Mouse (Mus musculus) embryo, embryonic 10.5 days (tissue): ENCODE results near the gene Col16a1.

Experiments
- DNase-seq: peaks from one replicate; pipeline ENCODE4 v3.0.0-alpha.2; 2015; ENCODE audit warnings: low spot score

The Col16a1 gene

DNA sequence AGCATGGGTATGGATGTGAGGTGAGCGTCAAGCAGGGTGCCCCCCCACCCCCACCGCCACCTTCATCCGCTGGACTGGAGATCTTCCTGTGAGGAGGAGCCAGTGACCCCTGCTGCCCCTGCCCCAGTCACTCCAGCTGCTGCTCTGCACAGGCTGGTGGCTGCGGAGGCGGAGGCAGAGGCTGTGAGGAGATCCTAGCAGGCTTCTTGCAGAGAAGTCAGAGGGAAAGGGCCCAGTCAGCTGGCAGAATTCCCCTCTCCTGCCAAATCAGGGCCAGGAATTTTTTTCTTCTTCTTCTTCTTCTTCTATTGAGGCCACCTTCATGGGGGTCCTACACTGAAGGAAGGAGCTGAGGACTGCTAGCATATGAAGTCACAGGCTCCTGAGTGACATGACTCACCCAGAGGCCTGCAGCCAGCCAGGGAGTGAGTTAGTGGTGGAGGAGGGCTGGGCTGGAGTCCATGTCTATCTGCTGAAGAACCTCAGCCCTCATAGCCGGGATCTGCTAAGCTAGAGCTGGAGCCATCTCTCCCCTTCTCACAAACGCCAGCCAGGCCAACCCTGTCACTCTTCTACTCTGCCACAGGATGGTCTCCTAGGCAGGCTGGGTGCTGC is 36.8 kb downstream of the Col16a1 start:
- no peak for DNase-seq

DNA sequence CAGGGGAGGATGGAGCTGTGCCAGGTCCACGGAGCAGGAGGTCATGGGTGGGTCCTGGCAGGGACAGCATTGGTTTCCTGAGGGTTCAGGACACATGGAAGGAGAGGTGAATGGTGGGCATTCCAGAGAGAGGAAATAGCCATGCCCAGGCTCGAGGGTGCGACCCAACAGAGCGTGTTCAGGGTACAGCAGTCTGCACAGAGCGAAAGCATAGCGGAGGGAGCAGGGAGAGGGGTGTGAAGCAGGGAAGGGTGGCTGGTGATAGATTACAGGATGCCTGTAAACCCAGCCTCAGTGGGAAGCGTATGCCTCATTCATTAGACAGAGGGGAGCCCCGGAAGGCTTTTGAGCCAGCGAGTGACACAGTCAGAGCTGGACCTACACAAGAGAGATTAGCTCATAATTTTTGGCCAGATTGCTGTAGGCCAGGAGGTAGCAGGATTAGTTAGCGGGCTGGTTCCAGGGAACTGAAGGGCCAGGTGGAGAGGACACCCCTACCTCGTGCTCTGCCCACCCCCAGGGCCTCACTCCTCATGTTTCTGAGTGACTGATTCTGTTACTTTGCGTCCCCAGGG is 37.7 kb downstream of the Col16a1 start:
- DNase-seq = no peak

DNA sequence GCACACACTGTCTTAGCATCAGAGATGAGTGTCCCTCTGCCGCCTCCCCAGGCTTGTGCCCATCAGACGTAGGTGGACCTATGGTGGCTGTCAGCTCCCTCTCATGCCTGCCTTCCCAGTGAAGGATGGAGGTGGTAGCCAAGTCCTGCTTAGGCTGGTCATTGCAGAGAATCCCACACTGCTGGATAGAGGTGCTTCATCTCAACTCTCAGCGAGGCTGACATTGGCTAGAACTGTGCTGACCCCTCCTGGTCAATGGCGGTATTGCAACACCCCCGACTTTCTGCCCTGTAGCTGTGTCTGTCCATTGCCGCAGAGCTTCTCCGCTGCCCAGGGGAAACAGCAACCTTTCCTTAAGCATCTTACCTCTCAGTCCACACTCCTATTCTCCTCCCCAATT is 39.7 kb downstream of the Col16a1 start:
- peak; percentile 95 for DNase-seq

DNA sequence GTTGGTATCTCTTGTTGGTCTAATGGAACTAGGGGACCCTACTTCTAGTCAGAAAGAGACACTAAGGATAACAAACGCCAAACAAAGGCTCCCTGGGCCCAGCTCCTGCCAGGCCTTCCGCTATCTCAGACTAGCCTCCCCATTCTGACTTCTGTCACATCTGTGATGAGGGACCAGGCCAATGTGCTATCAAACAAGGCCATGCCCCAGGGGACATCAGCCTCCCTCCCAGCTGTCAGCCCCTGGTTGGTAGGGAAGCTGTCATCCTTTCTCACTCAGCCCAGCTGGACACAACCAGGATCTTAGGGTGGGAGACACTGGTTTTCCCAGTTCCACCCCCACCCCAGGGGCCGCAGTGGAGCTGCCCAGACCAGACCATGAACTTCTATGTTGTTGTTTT is 47.5 kb downstream of the Col16a1 start:
- DNase-seq = no peak

DNA sequence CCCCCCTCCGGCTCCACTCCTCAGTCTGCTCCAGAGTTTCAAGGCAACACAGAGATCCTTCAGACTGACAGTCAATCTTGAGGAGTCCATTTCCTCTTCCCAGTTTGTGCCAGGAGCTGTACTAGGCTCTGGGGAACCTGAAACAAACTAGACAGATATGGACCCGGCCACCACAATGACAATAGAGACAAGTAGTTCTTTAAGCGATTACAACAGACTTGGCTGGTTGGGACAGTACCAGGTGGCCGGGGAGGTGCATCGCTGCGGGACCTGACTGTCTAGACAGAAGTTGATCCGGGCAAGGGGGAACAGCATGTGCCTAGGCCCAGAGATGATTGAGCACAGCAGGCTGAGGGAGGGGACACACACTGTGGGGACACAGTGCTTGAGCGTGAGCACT is 53.5 kb downstream of the Col16a1 start:
- DNase-seq = peak; percentile 17

DNA sequence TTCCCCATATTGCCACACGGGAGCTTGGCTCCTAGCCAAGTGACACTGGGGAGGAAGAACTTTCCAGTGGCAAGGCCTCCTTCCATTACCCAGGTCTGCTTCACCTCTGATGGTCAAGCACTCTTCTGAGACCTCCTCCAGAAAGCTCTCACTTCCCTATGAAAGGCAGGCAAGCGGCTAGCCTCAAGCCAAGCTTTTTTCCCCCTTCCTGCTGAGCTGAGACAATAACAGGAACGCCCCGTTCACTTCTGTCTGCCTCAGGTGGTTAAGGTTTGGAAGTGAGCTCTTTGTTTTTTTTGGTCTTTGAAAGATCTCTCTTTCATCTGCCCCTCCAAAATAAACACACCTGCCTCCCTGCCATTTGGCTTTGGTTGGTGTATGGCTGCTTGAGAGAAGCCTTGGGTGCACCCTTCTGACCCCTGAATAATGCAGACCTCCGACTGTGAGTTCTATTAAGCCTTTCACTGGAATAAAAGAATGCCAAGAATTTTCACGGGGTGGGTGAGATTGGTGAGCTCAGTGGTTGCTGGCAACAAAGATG is 54.5 kb downstream of the Col16a1 start, which contains the start of gene Pef1:
Gene Pef1, plus strand, starts transcription at position 448 of the 541 bp plus-strand sequence.
- DNase-seq = peak; percentile 29

DNA sequence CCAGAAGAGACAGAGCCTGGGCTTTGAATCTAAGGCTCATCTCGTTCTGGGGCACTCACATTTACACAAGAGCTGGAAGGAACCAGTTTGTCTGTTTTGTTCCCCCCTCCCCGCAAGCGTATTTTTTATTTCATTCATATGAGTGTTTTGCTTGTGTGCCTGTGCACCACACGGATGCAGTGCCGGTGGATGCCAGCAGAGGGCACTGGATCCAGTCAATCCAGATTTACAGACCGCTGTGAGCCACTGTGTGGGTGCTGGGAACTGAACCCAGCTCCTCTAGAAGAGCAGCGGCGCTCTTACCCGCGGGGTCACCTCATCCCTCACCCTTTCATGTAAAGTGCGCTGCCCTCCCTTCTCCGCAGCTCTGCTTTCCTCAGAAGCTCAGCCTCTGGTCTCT is 56.0 kb downstream of the Col16a1 start:
- no peak for DNase-seq

DNA sequence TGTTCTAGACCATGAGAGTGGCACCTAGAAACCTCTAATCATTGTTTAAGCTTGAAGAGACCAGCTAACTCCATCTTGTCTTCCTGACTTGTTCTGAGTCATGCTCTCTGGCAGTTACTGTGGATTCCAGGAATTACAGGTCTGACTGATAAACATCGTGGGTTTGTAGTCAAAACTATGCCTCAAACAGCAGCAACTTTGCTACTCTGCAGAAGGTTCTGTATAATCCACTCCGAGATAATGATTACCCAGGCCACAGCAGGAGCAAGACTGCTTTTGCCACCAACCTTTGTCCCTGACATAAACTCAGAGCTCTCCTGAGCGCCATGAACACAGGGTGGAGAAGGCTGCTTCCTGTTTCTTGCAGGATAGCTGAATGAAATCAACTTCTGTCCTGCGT is 56.9 kb downstream of the Col16a1 start:
- no peak for DNase-seq

DNA sequence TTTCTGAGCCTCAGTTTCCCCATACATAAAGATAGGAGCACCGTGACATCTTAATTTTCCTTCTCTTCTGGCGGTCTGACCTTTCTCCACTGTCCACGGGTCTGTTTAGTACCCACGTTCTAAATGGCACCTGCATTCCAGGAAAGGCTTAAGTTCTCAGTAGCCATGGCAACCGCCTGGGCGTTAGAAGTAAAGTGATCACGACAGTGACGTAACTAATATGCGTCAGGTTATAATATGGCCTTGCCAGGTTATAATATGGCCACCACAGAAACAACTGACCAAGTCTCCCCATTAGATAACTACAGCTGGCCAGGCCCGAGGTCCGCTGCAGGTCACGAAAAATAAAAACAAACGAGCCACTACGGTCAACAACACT is 59.4 kb downstream of the Col16a1 start:
- DNase-seq = no peak

DNA sequence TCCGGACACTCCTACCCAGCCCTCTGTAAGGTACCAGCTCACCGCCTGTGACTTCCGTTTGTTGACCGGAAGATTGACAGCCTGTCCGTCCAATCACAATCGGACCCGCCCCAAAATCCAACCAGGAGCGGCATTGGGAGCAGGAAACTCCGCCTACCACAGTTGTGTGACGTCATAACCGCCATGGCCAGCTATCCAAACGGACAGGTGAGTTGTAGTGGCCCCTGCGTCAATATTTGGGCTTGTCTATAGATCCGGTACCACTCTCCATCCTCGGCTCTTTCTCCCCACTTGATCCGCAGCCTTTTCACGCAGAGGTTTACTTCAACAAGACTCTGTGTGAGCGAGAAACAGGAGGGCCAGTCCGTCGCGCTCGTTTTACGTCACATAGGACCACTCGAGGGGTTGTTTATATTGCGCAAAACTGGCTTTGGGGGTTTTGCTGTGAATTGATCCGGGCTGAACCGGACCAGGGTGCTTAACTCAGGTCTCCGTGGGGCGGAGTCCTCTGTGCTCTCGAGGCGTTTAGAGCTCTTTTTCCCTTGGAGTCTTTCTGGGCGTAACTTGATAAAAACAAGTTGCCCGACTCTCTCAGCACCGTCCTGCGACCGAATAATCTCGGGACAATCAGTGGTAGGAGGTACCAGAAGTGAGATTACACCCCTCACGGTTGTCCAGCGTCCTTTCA is 59.9 kb downstream of the Col16a1 start:
- DNase-seq = peak; percentile 100

GRCm38 (mm10) chr4:130108929-130109328 is 61.3 kb downstream of the Col16a1 start:
- DNase-seq = no peak

DNA sequence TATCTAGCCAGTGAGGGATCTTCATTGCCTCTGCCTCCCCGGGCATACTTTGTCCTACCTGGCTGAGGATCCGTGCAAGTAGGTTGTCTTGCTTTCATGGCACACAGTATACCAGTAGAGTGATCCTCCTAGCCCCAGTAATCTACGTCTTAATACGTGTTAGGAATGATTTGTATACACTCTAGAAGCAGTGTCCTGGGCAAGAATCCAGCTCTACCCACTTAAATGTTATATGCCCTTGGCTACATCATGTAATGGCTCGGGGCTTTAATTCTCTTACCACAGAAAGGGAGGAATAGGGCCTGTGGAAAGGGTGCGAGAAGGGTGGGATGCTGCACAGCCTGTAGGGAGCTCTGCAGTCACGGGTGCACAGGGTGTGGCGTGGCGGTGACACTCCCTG is 62.0 kb downstream of the Col16a1 start:
- no peak for DNase-seq

DNA sequence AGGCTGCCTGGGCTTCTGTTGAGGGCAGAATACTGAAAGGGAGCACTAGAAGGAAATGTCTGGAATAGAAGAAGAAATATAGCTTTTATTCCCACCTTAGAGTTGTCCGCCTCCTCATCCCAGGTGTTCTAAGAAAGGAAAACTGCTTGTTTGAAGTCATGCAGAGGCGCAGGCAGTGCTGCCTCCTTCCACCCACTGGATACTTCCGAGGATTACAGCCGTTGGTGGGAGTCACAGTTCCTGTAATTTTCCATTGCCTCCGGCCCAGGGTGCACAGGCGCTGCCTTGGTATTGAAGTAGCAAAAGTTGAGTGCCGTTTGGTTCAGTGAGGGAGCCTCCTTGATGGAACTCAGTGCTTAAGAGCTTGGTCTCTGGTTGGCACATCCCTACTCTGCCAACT is 62.5 kb downstream of the Col16a1 start:
- no peak for DNase-seq

- no peak for DNase-seq
These were observed 64.7 kb downstream of the Col16a1 start for GRCm38 (mm10) chr4:130112299-130112698.

DNA sequence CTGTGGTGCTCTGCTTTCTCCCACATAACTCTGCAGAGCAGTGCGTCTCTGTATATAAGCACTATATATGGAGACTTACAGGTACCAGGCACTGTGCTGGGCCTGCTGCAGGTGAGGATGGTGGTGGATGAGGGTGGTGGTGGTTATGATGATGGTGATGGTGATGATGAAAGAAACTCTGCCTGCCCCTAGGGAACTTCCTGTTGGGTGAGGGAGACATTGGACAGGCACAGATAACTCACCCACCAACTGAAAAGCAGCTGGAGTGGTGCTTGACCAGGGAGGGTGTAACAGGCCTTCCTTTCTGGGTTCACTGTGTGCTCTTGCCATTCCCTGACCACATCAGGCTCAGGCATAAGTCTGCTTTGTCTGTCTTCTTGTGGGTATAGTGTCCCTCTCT is 65.1 kb downstream of the Col16a1 start:
- no peak for DNase-seq

GRCm38 (mm10) chr4:130120752-130121151 is 73.1 kb downstream of the Col16a1 start:
- DNase-seq = no peak

DNA sequence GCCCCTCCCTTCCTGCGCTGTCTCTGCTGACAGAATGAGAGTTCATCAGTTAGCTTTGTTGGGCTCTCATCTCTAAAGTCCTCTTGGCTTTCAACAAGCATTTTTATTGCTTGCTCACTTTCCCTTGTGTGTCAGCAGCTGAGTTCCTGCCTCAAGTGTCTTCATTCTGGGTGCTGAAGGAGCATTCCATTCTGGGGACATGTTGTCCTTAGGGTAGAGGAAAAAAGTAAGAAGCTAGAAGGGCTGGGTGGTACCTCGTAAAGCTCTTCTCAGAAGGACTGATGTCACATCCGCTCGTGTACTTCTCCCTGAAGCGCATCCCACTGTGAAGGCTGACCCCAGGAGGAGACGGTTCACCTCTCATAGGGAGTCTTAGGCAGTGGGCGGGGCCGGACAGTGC is 73.9 kb downstream of the Col16a1 start:
- DNase-seq = no peak

DNA sequence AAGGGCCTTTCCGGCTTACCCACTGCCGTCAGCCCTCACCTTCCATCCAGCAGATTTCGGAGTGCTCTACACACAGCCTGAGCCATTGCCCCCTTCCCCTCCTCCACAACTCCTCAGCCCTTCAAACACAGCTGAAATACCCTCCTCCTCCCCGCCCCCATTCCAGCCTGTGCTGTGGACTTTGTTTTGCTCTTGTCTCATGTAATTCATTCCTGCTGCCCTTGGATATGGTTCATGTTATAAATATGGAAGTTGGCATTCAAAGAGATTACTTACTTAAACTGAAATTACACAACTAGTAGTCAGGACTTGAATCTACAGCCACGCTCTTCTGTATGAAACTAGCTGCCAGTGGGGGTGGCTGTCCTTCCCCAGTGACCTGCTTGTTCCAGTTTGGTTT is 75.4 kb downstream of the Col16a1 start:
- DNase-seq = no peak

DNA sequence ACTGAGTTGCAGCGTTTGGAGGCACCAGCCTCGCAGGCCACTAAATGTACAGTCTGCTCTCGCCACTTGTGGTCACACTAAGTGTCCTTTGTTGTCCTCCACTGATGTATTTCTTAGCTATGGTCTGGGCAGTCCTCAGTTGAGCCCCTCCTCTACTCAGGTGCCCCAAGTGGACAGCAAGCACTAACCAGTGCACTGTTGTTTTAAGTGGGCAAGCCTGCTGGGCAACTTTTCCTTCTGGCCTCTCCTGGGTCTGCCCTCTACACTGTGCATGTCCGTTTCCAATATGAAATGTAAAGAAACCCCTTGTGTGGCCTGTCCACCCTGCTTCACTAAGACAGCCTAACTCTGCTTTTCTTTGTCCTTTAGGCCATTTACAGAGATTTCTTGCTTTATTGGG is 76.5 kb downstream of the Col16a1 start:
- no peak for DNase-seq

- no peak for DNase-seq
These were observed 77.5 kb downstream of the Col16a1 start for GRCm38 (mm10) chr4:130125164-130125563.

DNA sequence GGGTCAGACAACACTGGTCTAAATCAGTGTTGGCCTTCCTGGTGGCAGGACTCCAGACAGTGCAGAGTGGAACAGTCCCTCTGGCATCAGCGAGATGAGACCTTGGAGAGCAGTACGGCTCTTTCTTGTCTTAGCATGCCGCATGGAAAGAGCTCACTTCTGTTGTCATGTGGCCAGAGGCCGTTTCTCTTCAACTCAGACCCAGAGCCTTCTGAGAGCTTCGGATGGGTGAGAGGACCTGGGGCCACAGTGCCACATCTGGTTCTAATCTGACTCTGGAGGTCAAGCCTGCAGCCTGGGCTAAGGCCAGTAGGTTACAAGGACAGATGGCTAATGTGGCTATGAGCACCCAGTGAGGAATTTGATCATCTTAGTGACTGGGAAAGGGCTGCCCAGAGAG is 78.3 kb downstream of the Col16a1 start:
- DNase-seq = peak; percentile 58

DNA sequence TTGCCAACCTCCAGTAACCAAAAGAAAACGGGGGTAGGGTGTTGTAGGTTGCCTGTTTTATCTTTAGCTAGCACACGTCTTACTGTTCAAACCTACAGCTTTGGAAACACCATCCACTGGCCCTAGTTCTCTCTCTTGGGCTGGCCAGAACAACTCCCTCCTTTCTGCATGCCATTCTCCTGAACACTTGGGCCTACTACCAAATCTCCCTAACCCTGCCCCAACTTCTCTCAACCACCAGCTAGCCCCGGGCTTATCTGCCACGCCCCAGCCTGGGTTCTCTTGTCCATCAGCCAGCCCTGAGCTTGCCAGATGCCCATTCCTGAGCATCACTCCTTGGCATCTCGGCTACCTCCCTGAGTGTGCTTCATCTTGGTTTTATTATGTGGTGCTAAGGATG is 81.3 kb downstream of the Col16a1 start:
- DNase-seq = no peak

DNA sequence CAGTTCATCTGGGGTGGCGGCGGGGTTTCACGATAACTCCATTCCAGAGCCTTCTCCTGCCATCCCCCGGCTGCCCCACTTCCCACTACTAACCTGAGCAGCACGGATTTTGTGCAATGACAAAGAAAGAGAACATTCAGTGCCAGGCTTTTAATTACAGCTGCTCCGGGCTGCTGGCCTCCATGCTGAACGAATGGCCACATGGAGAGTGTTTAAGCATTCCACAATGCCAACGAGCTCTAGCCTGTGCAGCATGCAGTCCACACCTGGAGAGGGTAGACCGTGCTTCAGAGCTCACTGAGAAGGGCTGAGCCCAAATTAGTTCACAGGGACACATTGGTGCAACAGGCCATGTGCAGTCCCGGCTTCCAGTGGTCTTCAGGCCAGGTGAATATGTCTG is 82.4 kb downstream of the Col16a1 start:
- DNase-seq = no peak
